Mouse (Mus musculus): ENCODE results near the gene Ugt1a10. TPM values are rescaled to one million over a fixed set of nuclear protein-coding genes. Genes with fewer than 3 reads are reported as not detected.
"Not testable (repeated sequence)": the region's sequence is repeated elsewhere in the genome, so short reads cannot be mapped to it uniquely, and the experiment has no call there.

Ugt1a10 gene
- polyA plus RNA-seq, 1 experiment from 2014 or later = not detected

DNA sequence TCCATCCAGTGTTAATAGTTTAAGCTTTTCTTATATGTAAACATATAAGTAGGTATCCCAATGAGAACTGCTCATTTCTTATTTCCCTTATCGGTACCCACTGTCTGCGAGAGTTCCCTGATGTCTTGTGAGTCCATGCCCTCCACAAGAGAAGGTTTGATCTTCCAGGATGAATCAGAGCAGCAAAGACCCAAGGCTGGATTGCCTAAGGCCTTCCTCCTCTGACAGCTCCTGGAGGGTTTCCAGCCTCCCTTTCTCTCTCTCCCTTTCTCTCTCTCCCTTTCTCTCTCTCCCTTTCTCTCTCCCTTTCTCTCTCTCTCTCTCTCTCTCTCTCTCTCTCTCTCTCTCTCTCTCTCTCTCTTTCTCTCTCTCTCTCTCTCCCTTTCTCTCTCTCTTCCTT, 73.9 kb downstream of the Ugt1a10 start:
- 90% methylated on average over 2 of the region's 2 CpGs for WGBS
- not testable (repeated sequence) for H3K9me3 ChIP-seq (ENCODE audit: control insufficient read depth, low read length); H3K4me1 ChIP-seq (ENCODE audit: control insufficient read depth, insufficient read depth, low read length); H3K4me3 ChIP-seq (ENCODE audit: low read depth, low read length); H3K4me2 ChIP-seq (ENCODE audit: low read depth, low read length); H3K27ac ChIP-seq (ENCODE audit: low read depth, low read length); H3K36me3 ChIP-seq (ENCODE audit: control insufficient read depth, insufficient read depth, low read length); H3K27me3 ChIP-seq (ENCODE audit: control insufficient read depth, insufficient read depth, low read length); ATAC-seq (ENCODE audit: low read depth); H3K9ac ChIP-seq (replicated peaks; ENCODE audit: low read depth, low read length)

DNA sequence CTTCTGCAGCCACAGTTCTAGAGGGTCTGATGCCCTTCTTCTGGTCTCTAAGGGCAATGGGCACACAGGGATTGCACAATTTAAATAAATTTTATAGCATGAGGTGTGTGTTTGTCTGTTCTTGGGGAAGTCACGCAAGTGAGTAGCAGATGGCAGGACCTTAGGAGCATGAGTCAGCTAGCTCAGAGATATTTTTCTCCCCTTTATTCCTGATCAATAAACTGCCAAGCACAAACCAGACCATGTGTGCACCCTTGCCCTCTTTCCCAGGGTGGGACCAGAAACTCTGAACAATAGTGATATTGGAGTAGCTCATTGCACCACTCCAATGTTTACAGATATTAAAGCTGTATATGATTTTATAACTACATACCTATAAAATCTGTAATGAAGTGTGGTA, 75.0 kb downstream of the Ugt1a10 start:
- not testable (repeated sequence) for ATAC-seq (ENCODE audit: low read depth); H3K27ac ChIP-seq (ENCODE audit: low read depth, low read length); H3K4me2 ChIP-seq (ENCODE audit: low read depth, low read length); H3K27me3 ChIP-seq (ENCODE audit: control insufficient read depth, insufficient read depth, low read length); H3K9me3 ChIP-seq (ENCODE audit: control insufficient read depth, low read length); H3K36me3 ChIP-seq (ENCODE audit: control insufficient read depth, insufficient read depth, low read length); H3K4me1 ChIP-seq (ENCODE audit: control insufficient read depth, insufficient read depth, low read length); H3K4me3 ChIP-seq (ENCODE audit: low read depth, low read length); H3K9ac ChIP-seq (replicated peaks; ENCODE audit: low read depth, low read length)
- WGBS = 91% methylated on average over 1 of the region's 1 CpGs

DNA sequence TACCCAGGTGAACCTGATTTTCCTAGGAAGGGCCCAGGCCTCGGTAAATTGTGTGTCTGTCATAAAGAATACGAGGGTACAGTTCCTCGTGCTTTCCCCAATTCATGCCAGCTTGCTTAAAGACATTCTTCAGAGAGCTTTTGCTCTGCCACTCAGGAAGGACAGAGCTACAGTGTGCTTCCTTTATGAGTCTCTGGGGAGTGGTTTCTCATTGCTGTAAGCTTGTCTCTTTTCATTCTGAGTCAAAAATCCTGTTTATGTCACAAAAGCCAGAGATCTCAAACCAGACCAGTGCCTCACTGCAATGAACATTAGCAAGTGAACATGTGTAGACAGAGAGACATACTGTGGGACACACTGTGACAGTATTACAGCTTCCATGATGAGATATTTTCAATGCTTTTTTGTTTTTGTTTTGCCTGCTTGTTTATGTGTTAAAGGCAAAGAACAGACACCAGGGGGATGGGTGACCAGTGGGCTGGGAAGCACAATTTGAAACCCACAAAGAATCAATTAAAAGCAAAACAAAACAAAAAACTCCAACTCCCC, 78.8 kb downstream of the Ugt1a10 start:
- Histone ChIP-seq H3K4me2 (ENCODE audit: low read depth, low read length) (no peak overlapping the region), H3K9me3 (ENCODE audit: control insufficient read depth, low read length) (no peaks in the 10 kb centered on the region), H3K36me3 (ENCODE audit: control insufficient read depth, insufficient read depth, low read length) (no peaks in the 10 kb centered on the region), H3K9ac (replicated peaks; ENCODE audit: low read depth, low read length) (no peak overlapping the region), H3K4me1 (ENCODE audit: control insufficient read depth, insufficient read depth, low read length) (no peaks in the 10 kb centered on the region), H3K4me3 (ENCODE audit: low read depth, low read length) (no peak overlapping the region), H3K27me3 (ENCODE audit: control insufficient read depth, insufficient read depth, low read length) (no peaks in the 10 kb centered on the region), H3K27ac (ENCODE audit: low read depth, low read length) (peak overlapping the region; percentile 39; the same call in 1 of the 2 replicates)
- peak; percentile 17; the same call in 1 of the 2 replicates for ATAC-seq (ENCODE audit: low read depth)
- WGBS = 57% methylated on average over 3 of the region's 3 CpGs

DNA sequence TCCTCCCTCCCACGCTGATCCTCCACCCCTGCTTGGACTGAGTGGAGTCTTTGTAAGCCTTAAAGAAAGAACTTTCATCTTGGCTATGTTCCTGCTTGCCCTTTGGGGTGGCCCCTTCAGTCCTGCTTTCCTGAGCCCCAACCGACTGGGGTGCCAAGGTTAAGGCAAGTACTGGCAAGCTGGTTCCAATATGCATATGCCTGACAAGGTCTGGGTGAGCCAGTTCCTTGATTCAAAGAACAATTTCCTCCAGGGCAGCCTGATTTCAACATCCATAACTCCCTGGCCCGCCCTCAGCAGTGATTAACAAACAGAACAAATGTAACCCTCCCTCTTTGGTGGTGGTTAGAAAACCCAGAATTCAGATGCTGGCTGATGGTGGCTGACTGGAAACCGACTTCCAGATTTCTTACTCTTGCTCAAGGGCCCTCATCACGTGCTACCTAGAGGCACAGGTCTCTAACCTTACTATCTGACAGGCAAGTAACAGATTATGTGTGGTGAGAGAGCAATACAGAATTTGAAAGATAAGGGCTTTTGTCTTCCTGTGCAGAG, 79.3 kb downstream of the Ugt1a10 start, which contains the start of gene Ugt1a6a:
Gene Ugt1a6a (plus strand): TSS at position 353 of the 555 bp plus-strand sequence.
- not testable (repeated sequence) for H3K4me2 ChIP-seq (ENCODE audit: low read depth, low read length); H3K4me1 ChIP-seq (ENCODE audit: control insufficient read depth, insufficient read depth, low read length); H3K9ac ChIP-seq (replicated peaks; ENCODE audit: low read depth, low read length); H3K36me3 ChIP-seq (ENCODE audit: control insufficient read depth, insufficient read depth, low read length); H3K27me3 ChIP-seq (ENCODE audit: control insufficient read depth, insufficient read depth, low read length); H3K4me3 ChIP-seq (ENCODE audit: low read depth, low read length); H3K9me3 ChIP-seq (ENCODE audit: control insufficient read depth, low read length)
- WGBS = 48% methylated on average over 4 of the region's 5 CpGs
- H3K27ac ChIP-seq (ENCODE audit: low read depth, low read length) = peak within 1 kb of the TSS; percentile 39; the same call in 1 of the 2 replicates
- peak; percentile 54; the same call in 1 of the 2 replicates for ATAC-seq (ENCODE audit: low read depth)

DNA sequence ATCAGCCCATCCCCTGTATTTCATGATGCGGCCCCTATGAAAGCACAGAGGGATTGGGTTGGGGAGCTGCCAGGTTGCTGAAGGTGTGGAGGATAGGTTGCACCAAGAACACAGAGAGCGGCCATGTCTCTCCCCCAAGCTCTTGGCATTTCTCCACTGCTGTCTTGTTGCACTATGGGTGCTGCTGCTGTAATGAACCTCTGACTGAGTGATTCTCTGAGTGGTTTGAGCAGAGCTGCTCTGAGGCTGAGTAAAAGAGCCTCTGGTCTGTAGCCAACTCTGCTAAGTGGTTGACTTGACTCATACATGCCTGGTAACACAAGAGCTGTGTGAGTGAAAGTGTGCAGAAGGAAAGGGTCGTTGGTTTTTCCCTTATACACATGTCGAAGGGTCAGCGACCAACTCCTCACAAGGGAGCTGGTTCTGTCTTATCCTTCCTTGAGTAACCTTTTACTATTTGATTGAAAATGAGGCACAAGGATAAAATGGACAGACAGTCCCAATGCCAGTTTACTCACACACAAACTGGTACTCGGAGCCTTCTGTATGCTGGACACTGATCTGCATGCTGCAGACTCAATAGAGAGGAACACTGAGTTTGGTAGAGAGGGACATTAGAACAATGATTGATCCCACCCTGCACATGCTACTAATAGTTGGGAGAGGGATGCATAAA, 80.2 kb downstream of the Ugt1a10 start:
- 91% methylated on average over 5 of the region's 6 CpGs for WGBS
- H3K9me3 ChIP-seq (ENCODE audit: control insufficient read depth, low read length); H3K27me3 ChIP-seq (ENCODE audit: control insufficient read depth, insufficient read depth, low read length); H3K9ac ChIP-seq (replicated peaks; ENCODE audit: low read depth, low read length); H3K4me1 ChIP-seq (ENCODE audit: control insufficient read depth, insufficient read depth, low read length); H3K36me3 ChIP-seq (ENCODE audit: control insufficient read depth, insufficient read depth, low read length); H3K4me2 ChIP-seq (ENCODE audit: low read depth, low read length); ATAC-seq (ENCODE audit: low read depth); H3K27ac ChIP-seq (ENCODE audit: low read depth, low read length); H3K4me3 ChIP-seq (ENCODE audit: low read depth, low read length): not testable (repeated sequence)

DNA sequence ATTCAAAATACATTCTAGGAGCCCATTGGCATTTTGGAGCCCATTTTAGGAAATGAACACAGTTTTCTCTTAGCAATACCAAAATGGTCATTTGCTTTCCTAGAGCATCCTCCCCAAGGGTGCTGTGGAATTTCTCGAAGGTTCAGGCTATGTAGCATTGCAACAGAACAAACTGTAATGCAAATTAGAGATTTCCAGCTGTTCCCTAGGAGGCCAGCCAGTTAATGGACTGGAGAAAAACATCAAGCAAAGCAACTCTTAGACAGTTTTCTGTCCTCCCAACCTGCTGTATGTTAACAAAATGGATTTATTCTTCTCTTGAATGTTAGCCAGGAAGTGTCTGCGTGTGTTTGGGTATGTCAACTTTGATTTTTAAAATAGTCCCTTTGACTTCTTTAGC, 81.5 kb downstream of the Ugt1a10 start:
- H3K36me3 ChIP-seq (ENCODE audit: control insufficient read depth, insufficient read depth, low read length) = no peaks in the 10 kb centered on the region
- no peaks in the 10 kb centered on the region for H3K4me1 ChIP-seq (ENCODE audit: control insufficient read depth, insufficient read depth, low read length)
- 64% methylated on average over 2 of the region's 2 CpGs for WGBS
- ATAC-seq (ENCODE audit: low read depth) = no peak
- H3K27me3 ChIP-seq (ENCODE audit: control insufficient read depth, insufficient read depth, low read length) = no peaks in the 10 kb centered on the region
- no peak overlapping the region for H3K4me3 ChIP-seq (ENCODE audit: low read depth, low read length)
- no peaks in the 10 kb centered on the region for H3K9me3 ChIP-seq (ENCODE audit: control insufficient read depth, low read length)
- H3K27ac ChIP-seq (ENCODE audit: low read depth, low read length) = no peak overlapping the region
- no peak overlapping the region for H3K4me2 ChIP-seq (ENCODE audit: low read depth, low read length)
- no peak overlapping the region for H3K9ac ChIP-seq (replicated peaks; ENCODE audit: low read depth, low read length)

DNA sequence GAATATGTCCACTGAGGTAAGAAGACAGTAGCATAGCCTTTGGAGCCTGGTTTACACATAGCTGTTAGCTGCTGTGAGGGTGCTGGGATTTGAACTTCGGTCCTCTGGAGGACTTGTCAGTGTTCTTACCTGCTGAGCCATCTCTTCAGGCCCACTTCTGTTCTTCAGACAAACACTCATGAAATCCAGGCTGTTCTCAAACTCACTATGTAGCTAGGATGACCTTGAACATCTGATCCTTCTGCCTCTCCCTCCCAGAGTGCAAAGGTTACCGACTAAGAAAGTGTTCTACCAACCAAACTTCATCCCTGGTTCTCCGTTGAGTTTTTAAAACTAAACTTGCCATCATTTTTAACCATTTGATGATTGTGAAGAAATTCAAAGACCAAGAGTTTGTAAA, 82.1 kb downstream of the Ugt1a10 start:
- ATAC-seq (ENCODE audit: low read depth) = no peak
- Histone ChIP-seq H3K4me1 (ENCODE audit: control insufficient read depth, insufficient read depth, low read length) (no peaks in the 10 kb centered on the region), H3K27me3 (ENCODE audit: control insufficient read depth, insufficient read depth, low read length) (no peaks in the 10 kb centered on the region), H3K4me3 (ENCODE audit: low read depth, low read length) (no peak overlapping the region), H3K4me2 (ENCODE audit: low read depth, low read length) (no peak overlapping the region), H3K9me3 (ENCODE audit: control insufficient read depth, low read length) (no peaks in the 10 kb centered on the region), H3K36me3 (ENCODE audit: control insufficient read depth, insufficient read depth, low read length) (no peaks in the 10 kb centered on the region), H3K27ac (ENCODE audit: low read depth, low read length) (no peak overlapping the region), H3K9ac (replicated peaks; ENCODE audit: low read depth, low read length) (no peak overlapping the region)
- 92% methylated on average over 3 of the region's 3 CpGs for WGBS

DNA sequence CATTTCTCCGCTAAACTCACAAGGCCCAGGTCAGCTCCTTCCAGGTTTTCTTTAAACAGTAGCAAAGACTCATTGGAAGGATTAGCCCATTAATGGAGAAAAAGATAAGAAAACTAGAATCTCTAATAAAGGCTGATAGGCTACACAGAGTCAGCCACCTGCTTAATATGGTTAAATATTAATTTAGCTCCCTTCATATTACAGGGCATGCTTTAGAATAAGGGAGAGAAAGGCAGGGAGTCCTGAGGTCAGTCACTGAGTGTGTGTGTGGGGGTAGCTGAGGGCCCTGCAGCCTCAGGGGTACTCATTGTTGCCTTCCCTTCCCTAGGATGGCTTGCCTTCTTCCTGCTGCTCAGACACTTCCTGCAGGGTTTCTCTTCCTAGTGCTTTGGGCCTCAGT, 83.0 kb downstream of the Ugt1a10 start:
- Histone ChIP-seq H3K27ac (ENCODE audit: low read depth, low read length) (no peak overlapping the region), H3K9ac (replicated peaks; ENCODE audit: low read depth, low read length) (no peak overlapping the region), H3K27me3 (ENCODE audit: control insufficient read depth, insufficient read depth, low read length) (no peaks in the 10 kb centered on the region), H3K9me3 (ENCODE audit: control insufficient read depth, low read length) (no peaks in the 10 kb centered on the region), H3K4me3 (ENCODE audit: low read depth, low read length) (no peak overlapping the region), H3K36me3 (ENCODE audit: control insufficient read depth, insufficient read depth, low read length) (no peaks in the 10 kb centered on the region), H3K4me2 (ENCODE audit: low read depth, low read length) (no peak overlapping the region), H3K4me1 (ENCODE audit: control insufficient read depth, insufficient read depth, low read length) (no peaks in the 10 kb centered on the region)
- WGBS = 90% methylated on average over 1 of the region's 1 CpGs
- ATAC-seq (ENCODE audit: low read depth) = no peak

DNA sequence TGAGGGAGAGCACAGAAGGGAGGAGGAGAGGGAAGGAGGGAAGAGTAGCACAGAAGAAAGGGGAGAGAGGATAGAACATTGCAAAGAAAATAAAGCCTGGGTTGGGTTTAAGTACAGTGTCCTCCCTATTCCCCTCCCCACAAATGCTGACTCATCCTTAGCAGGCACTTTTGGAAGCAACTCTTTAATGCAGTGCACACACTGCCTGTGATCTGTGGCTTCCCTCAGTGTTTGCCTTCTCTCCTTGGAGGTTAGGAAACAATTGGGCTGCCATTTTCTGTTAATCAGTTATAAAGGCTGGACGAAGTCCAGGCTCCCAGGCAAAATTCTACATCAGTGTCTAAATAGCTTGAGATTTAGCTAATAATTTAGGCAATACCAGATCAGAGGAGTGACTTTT, 85.3 kb downstream of the Ugt1a10 start:
- H3K27me3 ChIP-seq (ENCODE audit: control insufficient read depth, insufficient read depth, low read length); H3K4me1 ChIP-seq (ENCODE audit: control insufficient read depth, insufficient read depth, low read length); H3K36me3 ChIP-seq (ENCODE audit: control insufficient read depth, insufficient read depth, low read length); H3K4me3 ChIP-seq (ENCODE audit: low read depth, low read length); H3K9me3 ChIP-seq (ENCODE audit: control insufficient read depth, low read length); ATAC-seq (ENCODE audit: low read depth); H3K9ac ChIP-seq (replicated peaks; ENCODE audit: low read depth, low read length); H3K4me2 ChIP-seq (ENCODE audit: low read depth, low read length); H3K27ac ChIP-seq (ENCODE audit: low read depth, low read length): not testable (repeated sequence)
- 36% methylated on average over 1 of the region's 1 CpGs for WGBS
